Mouse (Mus musculus): ENCODE measurements around the gene Tpt1. TPM values are rescaled to one million over a fixed set of nuclear protein-coding genes. Genes with fewer than 3 reads are reported as not detected.
A peak's percentile ranks its signal among the peaks of the same experiment; 100 is the strongest.
"Not testable (repeated sequence)": the region's sequence is repeated elsewhere in the genome, so short reads cannot be mapped to it uniquely, and the experiment has no call there.

Gene Tpt1
- total RNA-seq (2021) = 100 to 1,000 TPM; 939 to 945 TPM

GRCm38 (mm10) chr14:75844867-75845697 lies at the start of gene Tpt1:
TSS of gene Tpt1 (plus strand) at chr14:75845093.
- DNase-seq (ENCODE audit: low spot score in 2 of 2) = peak; percentile 99
- intact Hi-C loops (cut with DNase I) = no loop called here

GRCm38 (mm10) chr14:75795918-75796317 lies 49.0 kb upstream of the Tpt1 start:
- intact Hi-C loops (cut with DNase I) = no loop called here
- no peak for DNase-seq (ENCODE audit: low spot score in 2 of 2)

GRCm38 (mm10) chr14:75797769-75798386 lies 47.0 kb upstream of the Tpt1 start:
- no peak for DNase-seq (ENCODE audit: low spot score in 2 of 2)
- intact Hi-C loops (cut with DNase I) = no loop called here

- DNase-seq (ENCODE audit: low spot score in 2 of 2) = no peak
- intact Hi-C loops (cut with DNase I) = no loop called here
Observed at GRCm38 (mm10) chr14:75807800-75808199, 37.1 kb upstream of the Tpt1 start.

GRCm38 (mm10) chr14:75809931-75810330 lies 35.0 kb upstream of the Tpt1 start:
- DNase-seq (ENCODE audit: low spot score in 2 of 2) = no peak
- intact Hi-C loops (cut with DNase I) = no loop called here

- DNase-seq (ENCODE audit: low spot score in 2 of 2) = no peak
- intact Hi-C loops (cut with DNase I) = no loop called here
Observed at GRCm38 (mm10) chr14:75818528-75818927, 26.4 kb upstream of the Tpt1 start.

GRCm38 (mm10) chr14:75819341-75819740 lies 25.6 kb upstream of the Tpt1 start:
- intact Hi-C loops (cut with DNase I) = no loop called here
- no peak for DNase-seq (ENCODE audit: low spot score in 2 of 2)

- DNase-seq (ENCODE audit: low spot score in 2 of 2) = no peak
- intact Hi-C loops (cut with DNase I) = no loop called here
Observed at GRCm38 (mm10) chr14:75820007-75820406, 24.9 kb upstream of the Tpt1 start.

GRCm38 (mm10) chr14:75826851-75827410 lies 18.0 kb upstream of the Tpt1 start:
- DNase-seq (ENCODE audit: low spot score in 2 of 2) = no peak
- intact Hi-C loops (cut with DNase I) = no loop called here

GRCm38 (mm10) chr14:75828221-75828620 lies 16.7 kb upstream of the Tpt1 start:
- DNase-seq (ENCODE audit: low spot score in 2 of 2) = no peak
- intact Hi-C loops (cut with DNase I) = loop anchor here (2.0 kb wide), 1 partner anchor 41 kb away; the partner anchor contains the start of gene Slc25a30

- intact Hi-C loops (cut with DNase I) = loop anchor here (2.0 kb wide), 1 partner anchor 42 kb away; the partner anchor contains the start of gene Slc25a30
- DNase-seq (ENCODE audit: low spot score in 2 of 2) = peak; percentile 83 to 90
Observed at GRCm38 (mm10) chr14:75828866-75829806, 15.8 kb upstream of the Tpt1 start.

GRCm38 (mm10) chr14:75829817-75830216 lies 15.1 kb upstream of the Tpt1 start:
- intact Hi-C loops (cut with DNase I) = loop anchor here (2.0 kb wide), 1 partner anchor 43 kb away; the partner anchor contains the start of gene Slc25a30
- not testable (repeated sequence) for DNase-seq (ENCODE audit: low spot score in 2 of 2)

GRCm38 (mm10) chr14:75832031-75832430 lies 12.9 kb upstream of the Tpt1 start:
- no peak for DNase-seq (ENCODE audit: low spot score in 2 of 2)

GRCm38 (mm10) chr14:75832982-75833381 lies 11.9 kb upstream of the Tpt1 start:
- no peak for DNase-seq (ENCODE audit: low spot score in 2 of 2)
- intact Hi-C loops (cut with DNase I) = no loop called here

More at GRCm38 (mm10) chr14:75832031-75832430, 12.9 kb upstream of the Tpt1 start:
- intact Hi-C loops (cut with DNase I) = no loop called here

GRCm38 (mm10) chr14:75833546-75834250 lies 11.2 kb upstream of the Tpt1 start:
- DNase-seq (ENCODE audit: low spot score in 2 of 2) = no peak
- intact Hi-C loops (cut with DNase I) = no loop called here

- peak; percentile 45 to 46 for DNase-seq (ENCODE audit: low spot score in 2 of 2)
- intact Hi-C loops (cut with DNase I) = no loop called here
Observed at GRCm38 (mm10) chr14:75834251-75834738, 10.6 kb upstream of the Tpt1 start.

GRCm38 (mm10) chr14:75834739-75835381 lies 10.0 kb upstream of the Tpt1 start:
- DNase-seq (ENCODE audit: low spot score in 2 of 2) = peak; percentile 32 to 48
- intact Hi-C loops (cut with DNase I) = no loop called here

GRCm38 (mm10) chr14:75836579-75836978 lies 8.3 kb upstream of the Tpt1 start:
- DNase-seq (ENCODE audit: low spot score in 2 of 2) = no peak
- intact Hi-C loops (cut with DNase I) = no loop called here

Data from left cerebral cortex, postnatal 36 days (tissue).